Mouse (Mus musculus) kidney, adult 2 months (tissue): ENCODE results near the gene Cebpb. TPM values are rescaled to one million over a fixed set of nuclear protein-coding genes. Genes with fewer than 3 reads are reported as not detected.
A peak's percentile ranks its signal among the peaks of the same experiment; 100 is the strongest.

ENCODE experiments used
- DNase-seq: peaks from one replicate; pipeline ENCODE4 v3.0.0; 2021
- H3K27ac ChIP-seq: fragments of 200-500 bp; 2 replicates; pipeline ENCODE4 v1.5.1; 2012; ENCODE audit warnings: low read depth, low read length, control low read depth, inconsistent platforms; ENCODE audit not compliant: insufficient read depth
- H3K27me3 ChIP-seq: fragments of 200-500 bp; replicated peaks from 2 replicates; pipeline ENCODE4 v1.6.1; 2012; ENCODE audit warnings: mild to moderate bottlenecking, moderate library complexity, low read length, inconsistent platforms; ENCODE audit not compliant: control insufficient read depth, insufficient read depth
- H3K36me3 ChIP-seq: fragments of 200-500 bp; 2 replicates; pipeline ENCODE4 v1.6.1; 2012; ENCODE audit warnings: mild to moderate bottlenecking, moderate library complexity, low read length, inconsistent platforms; ENCODE audit not compliant: control insufficient read depth, insufficient read depth
- H3K4me1 ChIP-seq: fragments of 200-500 bp; 2 replicates; pipeline ENCODE4 v1.6.1; 2011; ENCODE audit warnings: low read length; ENCODE audit not compliant: control insufficient read depth, insufficient read depth
- H3K4me3 ChIP-seq: fragments of 200-500 bp; 2 replicates; pipeline ENCODE4 v1.5.1; 2011; ENCODE audit warnings: mild to moderate bottlenecking, low read depth, low read length, control low read depth; ENCODE audit not compliant: insufficient read depth
- CTCF ChIP-seq: fragments of 200-500 bp; conservative IDR thresholded peaks from 2 replicates; pipeline ENCODE4 v1.5.1; 2011; ENCODE audit warnings: low read depth, mild to moderate bottlenecking, control low read depth, low read length, moderate library complexity, mixed read lengths; ENCODE audit not compliant: insufficient read depth, insufficient read length
- POLR2A ChIP-seq: fragments of 200-500 bp; IDR thresholded peaks from one replicate; pipeline ENCODE4 v1.6.1; 2011; ENCODE audit warnings: low read depth, low read length, control low read depth
- WGBS: fragments of 180-500 bp; shearing (Covaris S2); methylation state at CpG from one replicate; pipeline ENCODE4 v1.1.7; 2018; 5-methylcytosine and 5-hydroxymethylcytosine counted together
- polyA plus RNA-seq: library from polyadenylated mRNA; depleted of rRNA; stranded (reverse); fragments of >200 nt; gene quantifications from 2 replicates; pipeline ENCODE4 v1.2.3, GENCODE M21; 2012

The Cebpb gene
- polyA plus RNA-seq, 1 experiment: 45.3 TPM

DNA sequence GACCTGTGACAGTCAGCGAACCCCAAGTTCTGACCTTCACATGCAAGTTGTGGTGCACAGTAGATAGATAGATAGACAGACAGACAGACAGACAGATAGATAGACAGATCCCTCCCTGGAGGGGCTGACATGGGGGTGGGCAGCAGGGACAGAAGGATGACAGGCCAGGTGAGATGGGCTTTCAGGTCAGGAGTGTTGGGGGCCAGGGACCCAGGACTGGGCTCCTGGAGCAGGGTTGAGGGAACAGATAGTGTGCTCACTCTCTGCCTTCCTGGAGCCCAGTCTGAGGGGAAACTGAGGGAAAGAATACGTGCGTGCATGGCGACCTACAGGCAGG lies 1.5 kb upstream of the Cebpb start:
- no peak overlapping the region for H3K27ac ChIP-seq
- WGBS: over 99% methylated on average over 4 of the region's 4 CpGs
- no peaks in the 10 kb centered on the region for H3K36me3 ChIP-seq
- no peak overlapping the region for H3K4me3 ChIP-seq
- no peaks in the 10 kb centered on the region for H3K27me3 ChIP-seq
- TF ChIP-seq POLR2A (no peak), CTCF (no peak)
- DNase-seq: no peak
- peaks cover 9% of the 10 kb centered on the region; the same call in 1 of the 2 replicates for H3K4me1 ChIP-seq

DNA sequence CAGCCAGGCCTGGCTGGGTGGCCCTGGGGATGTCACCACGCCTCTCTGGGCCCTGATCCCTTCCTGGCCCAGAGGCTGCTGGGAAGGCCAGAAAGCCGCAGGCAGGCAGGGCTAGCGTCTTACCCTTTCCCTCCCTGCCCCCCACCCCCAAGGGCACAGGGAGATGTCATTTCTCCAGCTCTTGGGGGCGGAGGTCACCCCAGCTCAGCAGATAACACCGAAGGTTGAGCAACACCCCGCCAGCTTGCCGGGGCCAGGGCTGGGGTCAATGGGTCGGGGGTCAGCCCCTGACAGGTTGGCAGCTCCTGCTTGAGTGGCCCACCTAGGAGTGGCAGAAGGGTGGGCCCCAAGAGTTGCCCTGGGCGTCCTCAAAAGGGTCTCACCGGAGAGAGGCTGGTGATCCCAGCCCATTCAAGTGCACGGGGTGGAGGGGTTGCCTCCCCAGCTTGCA lies 1.0 kb upstream of the Cebpb start:
- no peak overlapping the region for H3K4me3 ChIP-seq
- TF ChIP-seq CTCF (no peak), POLR2A (no peak)
- peaks cover 9% of the 10 kb centered on the region; the same call in 1 of the 2 replicates for H3K4me1 ChIP-seq
- H3K27me3 ChIP-seq: no peaks in the 10 kb centered on the region
- no peak overlapping the region for H3K27ac ChIP-seq
- H3K36me3 ChIP-seq: no peaks in the 10 kb centered on the region
- DNase-seq: peak; percentile 36
- 71% methylated on average over 11 of the region's 11 CpGs for WGBS

GRCm38 (mm10) chr2:167688126-167688497 lies 603 bp upstream of the Cebpb start:
- H3K36me3 ChIP-seq: no peaks in the 10 kb centered on the region
- peaks cover 9% of the 10 kb centered on the region; the same call in 1 of the 2 replicates for H3K4me1 ChIP-seq
- H3K27ac ChIP-seq: no peak overlapping the region
- DNase-seq: no peak
- no peak for TF ChIP-seq CTCF
- no peak for TF ChIP-seq POLR2A
- H3K4me3 ChIP-seq: peak overlapping the region; percentile 89; the same call in 1 of the 2 replicates
- 52% methylated on average over 12 of the region's 12 CpGs for WGBS
- H3K27me3 ChIP-seq: no peaks in the 10 kb centered on the region

DNA sequence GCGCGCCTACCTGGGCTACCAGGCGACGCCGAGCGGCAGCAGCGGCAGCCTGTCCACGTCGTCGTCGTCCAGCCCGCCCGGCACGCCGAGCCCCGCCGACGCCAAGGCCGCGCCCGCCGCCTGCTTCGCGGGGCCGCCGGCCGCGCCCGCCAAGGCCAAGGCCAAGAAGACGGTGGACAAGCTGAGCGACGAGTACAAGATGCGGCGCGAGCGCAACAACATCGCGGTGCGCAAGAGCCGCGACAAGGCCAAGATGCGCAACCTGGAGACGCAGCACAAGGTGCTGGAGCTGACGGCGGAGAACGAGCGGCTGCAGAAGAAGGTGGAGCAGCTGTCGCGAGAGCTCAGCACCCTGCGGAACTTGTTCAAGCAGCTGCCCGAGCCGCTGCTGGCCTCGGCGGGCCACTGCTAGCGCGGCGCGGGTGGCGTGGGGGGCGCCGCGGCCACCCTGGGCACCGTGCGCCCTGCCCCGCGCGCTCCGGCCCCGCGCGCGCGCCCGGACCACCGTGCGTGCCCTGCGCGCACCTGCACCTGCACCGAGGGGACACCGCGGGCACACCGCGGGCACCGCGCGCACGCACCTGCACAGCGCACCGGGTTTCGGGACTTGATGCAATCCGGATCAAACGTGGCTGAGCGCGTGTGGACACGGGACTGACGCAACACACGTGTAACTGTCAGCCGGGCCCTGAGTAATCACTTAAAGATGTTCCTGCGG lies 945 bp downstream of the Cebpb start, which contains the start of gene Tmem189:
TSS of gene Tmem189 (minus strand) at position 322 of the 718 bp plus-strand sequence.
- Histone ChIP-seq H3K27ac (peak within 1 kb of the TSS; percentile 70), H3K4me1 (peaks cover 9% of the 10 kb centered on the region; the same call in 1 of the 2 replicates), H3K4me3 (peak within 1 kb of the TSS; percentile 89), H3K36me3 (no peaks in the 10 kb centered on the region), H3K27me3 (no peaks in the 10 kb centered on the region)
- peak; percentile 65 for DNase-seq
- under 1% methylated on average over 98 of the region's 99 CpGs for WGBS
- TF ChIP-seq CTCF: no peak
- TF ChIP-seq POLR2A: peak; percentile 16

GRCm38 (mm10) chr2:167690219-167690961 lies 1.7 kb downstream of the Cebpb start:
- Histone ChIP-seq H3K27ac (peak overlapping the region; percentile 19), H3K36me3 (no peaks in the 10 kb centered on the region), H3K27me3 (no peaks in the 10 kb centered on the region), H3K4me3 (peak overlapping the region; percentile 89), H3K4me1 (peaks cover 9% of the 10 kb centered on the region; the same call in 1 of the 2 replicates)
- peak; percentile 57 for DNase-seq
- WGBS: 40% methylated on average over 15 of the region's 15 CpGs
- TF ChIP-seq CTCF (no peak), POLR2A (no peak)

- Histone ChIP-seq H3K36me3 (no peaks in the 10 kb centered on the region), H3K27me3 (no peaks in the 10 kb centered on the region), H3K4me1 (peaks cover 9% of the 10 kb centered on the region; the same call in 1 of the 2 replicates), H3K4me3 (peak overlapping the region; percentile 53), H3K27ac (peak overlapping the region; percentile 19)
- no peak for TF ChIP-seq POLR2A
- no peak for TF ChIP-seq CTCF
- DNase-seq: peak; percentile 78
- 48% methylated on average over 12 of the region's 12 CpGs for WGBS
Observed at GRCm38 (mm10) chr2:167690962-167691311, 2.2 kb downstream of the Cebpb start.

DNA sequence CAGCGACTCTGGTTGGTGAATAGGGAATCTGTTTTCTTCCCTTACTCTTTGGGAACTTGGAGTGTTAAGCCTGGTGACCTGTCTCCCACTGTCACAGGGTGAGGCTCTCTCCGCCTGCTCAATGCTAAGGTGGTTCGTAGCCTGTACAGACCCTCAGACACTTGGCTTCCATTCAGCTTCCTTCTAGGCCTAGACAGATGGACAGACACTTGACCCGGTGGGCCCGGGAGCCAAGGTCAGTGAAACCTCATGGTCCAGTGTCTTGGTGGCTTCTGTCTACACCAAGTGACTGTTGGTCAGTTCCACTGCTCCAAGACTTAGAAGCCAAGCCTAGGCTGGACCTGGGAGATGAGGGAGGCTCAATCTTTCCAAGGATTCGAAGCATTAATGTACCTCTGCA lies 2.7 kb downstream of the Cebpb start:
- Histone ChIP-seq H3K27ac (no peak overlapping the region), H3K4me3 (peak overlapping the region; percentile 53), H3K27me3 (no peaks in the 10 kb centered on the region), H3K4me1 (peaks cover 9% of the 10 kb centered on the region; the same call in 1 of the 2 replicates), H3K36me3 (no peaks in the 10 kb centered on the region)
- 79% methylated on average over 6 of the region's 6 CpGs for WGBS
- no peak for TF ChIP-seq CTCF
- TF ChIP-seq POLR2A: no peak
- DNase-seq: peak; percentile 34
